Mouse (Mus musculus) myocyte (in vitro differentiated cells): Measurements from ENCODE around the gene Olfr159. TPM values are rescaled to one million over a fixed set of nuclear protein-coding genes. Genes with fewer than 3 reads are reported as not detected.

Experiments
- H3K27me3 ChIP-seq: one replicate; pipeline ENCODE4 v1.6.1; 2011; ENCODE audit not compliant: control insufficient read depth, insufficient read depth, insufficient read length
- H3K36me3 ChIP-seq: one replicate; pipeline ENCODE4 v1.6.1; 2011; ENCODE audit not compliant: control insufficient read depth, insufficient read depth
- H3K4me2 ChIP-seq: one replicate; pipeline ENCODE4 v1.6.1; 2011; ENCODE audit warnings: low read depth, control low read depth
- H3K4me3 ChIP-seq: one replicate; pipeline ENCODE4 v1.5.1; 2011; ENCODE audit warnings: mild to moderate bottlenecking, control low read depth, moderate library complexity
- H3K79me2 ChIP-seq: one replicate; pipeline ENCODE4 v1.6.1; 2011; ENCODE audit not compliant: control insufficient read depth, insufficient read depth
- H3ac ChIP-seq: one replicate; pipeline ENCODE4 v1.6.1; 2011; ENCODE audit not compliant: control insufficient read depth, insufficient read length
- CEBPB ChIP-seq: IDR thresholded peaks from 2 replicates; pipeline ENCODE4 v1.6.1; 2011; ENCODE audit warnings: mild to moderate bottlenecking, moderate library complexity; ENCODE audit not compliant: poor library complexity, insufficient read depth, severe bottlenecking
- E2F4 ChIP-seq: IDR thresholded peaks from one replicate; pipeline ENCODE4 v1.6.1; 2011; ENCODE audit warnings: mild to moderate bottlenecking, control low read depth, moderate library complexity; ENCODE audit not compliant: insufficient read depth
- MAX ChIP-seq: IDR thresholded peaks from one replicate; pipeline ENCODE4 v1.6.1; 2011; ENCODE audit warnings: low read depth, mild to moderate bottlenecking, control low read depth
- MYOD1 ChIP-seq, 3 experiments: IDR thresholded peaks; one replicate each; pipeline ENCODE4 v1.6.1; 2011; ENCODE audit warnings: control low read depth in 2 of 3, low read depth in 2 of 3, mild to moderate bottlenecking in 2 of 3, moderate library complexity in 1 of 3; ENCODE audit not compliant: insufficient read length in 2 of 3, control insufficient read depth in 1 of 3
- MYOG ChIP-seq, 3 experiments: IDR thresholded peaks; one replicate each; pipeline ENCODE4 v1.6.1; 2011; ENCODE audit warnings: control low read depth in 2 of 3, low read depth in 2 of 3, mild to moderate bottlenecking in 2 of 3; ENCODE audit not compliant: insufficient read length in 2 of 3, control insufficient read depth in 1 of 3, insufficient read depth in 1 of 3
- POLR2A ChIP-seq: IDR thresholded peaks from one replicate; pipeline ENCODE4 v1.6.1; 2011; ENCODE audit warnings: low read depth, mild to moderate bottlenecking, control low read depth, moderate library complexity; ENCODE audit not compliant: insufficient read length
- POLR2AphosphoS2 ChIP-seq: IDR thresholded peaks from one replicate; pipeline ENCODE4 v1.6.1; 2011; ENCODE audit warnings: low read depth, control low read depth; ENCODE audit not compliant: insufficient read length
- REST ChIP-seq: IDR thresholded peaks from one replicate; pipeline ENCODE4 v1.6.1; 2011; ENCODE audit warnings: mild to moderate bottlenecking, control low read depth, moderate library complexity; ENCODE audit not compliant: insufficient read depth, insufficient read length
- SRF ChIP-seq: IDR thresholded peaks from one replicate; pipeline ENCODE4 v1.6.1; 2011; ENCODE audit warnings: low read depth; ENCODE audit not compliant: control insufficient read depth, insufficient read length
- TCF12 ChIP-seq: IDR thresholded peaks from one replicate; pipeline ENCODE4 v1.6.1; 2011; ENCODE audit warnings: mild to moderate bottlenecking, control low read depth; ENCODE audit not compliant: poor library complexity, insufficient read depth, severe bottlenecking
- TCF3 ChIP-seq: IDR thresholded peaks from one replicate; pipeline ENCODE4 v1.6.1; 2011; ENCODE audit warnings: low read depth, control low read depth; ENCODE audit not compliant: insufficient read length
- USF1 ChIP-seq: IDR thresholded peaks from one replicate; pipeline ENCODE4 v1.6.1; 2011; ENCODE audit warnings: low read depth, mild to moderate bottlenecking, control low read depth, moderate library complexity
- polyA plus RNA-seq: library from polyadenylated mRNA; unstranded; fragments of >200 nt; fragmentation: generic; extraction: Trizol; gene quantifications from one replicate; pipeline ENCODE4 v1.2.1, GENCODE M21; 2012; ENCODE audit warnings: missing spikeins

Olfr159 gene
- polyA plus RNA-seq, 1 experiment: not detected

- no peaks in the 10 kb centered on the region for H3K36me3 ChIP-seq
- no peaks in the 10 kb centered on the region for H3K79me2 ChIP-seq
- H3K4me3 ChIP-seq: no peak within 1 kb of the TSS
- no peaks in the 10 kb centered on the region for H3K27me3 ChIP-seq
- no peak for TF ChIP-seq SRF
- no peak for TF ChIP-seq CEBPB
- TF ChIP-seq E2F4: no peak
- no peak for TF ChIP-seq POLR2A
- no peak for TF ChIP-seq MYOD1 (IDR thresholded peaks at IDR 0.05; ENCODE audit: control insufficient read depth in 1 of 3, insufficient read length in 2 of 3, low read depth in 2 of 3)
- TF ChIP-seq TCF12: no peak
- no peak for TF ChIP-seq USF1
- no peak for TF ChIP-seq MAX
- TF ChIP-seq POLR2AphosphoS2: no peak
- no peak for TF ChIP-seq TCF3
- no peak for TF ChIP-seq REST
- TF ChIP-seq MYOG (IDR thresholded peaks at IDR 0.05; ENCODE audit: control insufficient read depth in 1 of 3, insufficient read depth in 1 of 3, insufficient read length in 2 of 3, low read depth in 2 of 3): no peak
- no peak within 1 kb of the TSS for H3ac ChIP-seq
- H3K4me2 ChIP-seq: peak within 1 kb of the TSS; percentile 79
Measured at GRCm38 (mm10) chr4:43726995-43727394, 43.8 kb downstream of the Olfr159 start, which contains the start of gene Hrct1. Hrct1 (plus strand) TSS chr4:43727188.

- Histone ChIP-seq H3ac (no peak overlapping the region), H3K79me2 (no peaks in the 10 kb centered on the region), H3K4me3 (no peak overlapping the region), H3K36me3 (no peaks in the 10 kb centered on the region), H3K4me2 (no peak overlapping the region), H3K27me3 (no peaks in the 10 kb centered on the region)
- TF ChIP-seq MYOG (IDR thresholded peaks at IDR 0.05; ENCODE audit: control insufficient read depth in 1 of 3, insufficient read depth in 1 of 3, insufficient read length in 2 of 3, low read depth in 2 of 3) (no peak), TCF3 (no peak), POLR2AphosphoS2 (no peak), TCF12 (no peak), MYOD1 (IDR thresholded peaks at IDR 0.05; ENCODE audit: control insufficient read depth in 1 of 3, insufficient read length in 2 of 3, low read depth in 2 of 3) (no peak), SRF (no peak), E2F4 (no peak), MAX (no peak), REST (no peak), USF1 (no peak), CEBPB (no peak), POLR2A (no peak)
Measured at GRCm38 (mm10) chr4:43726228-43726993, 44.4 kb downstream of the Olfr159 start.

GRCm38 (mm10) chr4:43724764-43725163 lies 46.0 kb downstream of the Olfr159 start:
- no peaks in the 10 kb centered on the region for H3K36me3 ChIP-seq
- no peak overlapping the region for H3K4me2 ChIP-seq
- no peak for TF ChIP-seq POLR2A
- TF ChIP-seq MAX: no peak
- no peak for TF ChIP-seq REST
- TF ChIP-seq SRF: no peak
- no peak for TF ChIP-seq MYOG (IDR thresholded peaks at IDR 0.05; ENCODE audit: control insufficient read depth in 1 of 3, insufficient read depth in 1 of 3, insufficient read length in 2 of 3, low read depth in 2 of 3)
- TF ChIP-seq MYOD1 (IDR thresholded peaks at IDR 0.05; ENCODE audit: control insufficient read depth in 1 of 3, insufficient read length in 2 of 3, low read depth in 2 of 3): no peak
- no peak for TF ChIP-seq TCF12
- no peak for TF ChIP-seq E2F4
- no peak for TF ChIP-seq USF1
- no peak for TF ChIP-seq POLR2AphosphoS2
- no peak for TF ChIP-seq TCF3
- no peak for TF ChIP-seq CEBPB
- no peak overlapping the region for H3K4me3 ChIP-seq
- no peak overlapping the region for H3ac ChIP-seq
- no peaks in the 10 kb centered on the region for H3K79me2 ChIP-seq
- no peaks in the 10 kb centered on the region for H3K27me3 ChIP-seq

GRCm38 (mm10) chr4:43722191-43722590 lies 48.6 kb downstream of the Olfr159 start:
- H3K27me3 ChIP-seq: no peaks in the 10 kb centered on the region
- H3ac ChIP-seq: no peak overlapping the region
- TF ChIP-seq MAX: no peak
- no peak for TF ChIP-seq TCF12
- no peak for TF ChIP-seq USF1
- TF ChIP-seq POLR2AphosphoS2: no peak
- no peak for TF ChIP-seq E2F4
- TF ChIP-seq CEBPB: no peak
- TF ChIP-seq SRF: no peak
- no peak for TF ChIP-seq MYOG (IDR thresholded peaks at IDR 0.05; ENCODE audit: control insufficient read depth in 1 of 3, insufficient read depth in 1 of 3, insufficient read length in 2 of 3, low read depth in 2 of 3)
- TF ChIP-seq MYOD1 (IDR thresholded peaks at IDR 0.05; ENCODE audit: control insufficient read depth in 1 of 3, insufficient read length in 2 of 3, low read depth in 2 of 3): no peak
- H3K4me3 ChIP-seq: no peak overlapping the region
- no peaks in the 10 kb centered on the region for H3K36me3 ChIP-seq
- H3K4me2 ChIP-seq: no peak overlapping the region
- H3K79me2 ChIP-seq: no peaks in the 10 kb centered on the region
